Mouse (Mus musculus): ENCODE results near the gene Myo1b.

DNA sequence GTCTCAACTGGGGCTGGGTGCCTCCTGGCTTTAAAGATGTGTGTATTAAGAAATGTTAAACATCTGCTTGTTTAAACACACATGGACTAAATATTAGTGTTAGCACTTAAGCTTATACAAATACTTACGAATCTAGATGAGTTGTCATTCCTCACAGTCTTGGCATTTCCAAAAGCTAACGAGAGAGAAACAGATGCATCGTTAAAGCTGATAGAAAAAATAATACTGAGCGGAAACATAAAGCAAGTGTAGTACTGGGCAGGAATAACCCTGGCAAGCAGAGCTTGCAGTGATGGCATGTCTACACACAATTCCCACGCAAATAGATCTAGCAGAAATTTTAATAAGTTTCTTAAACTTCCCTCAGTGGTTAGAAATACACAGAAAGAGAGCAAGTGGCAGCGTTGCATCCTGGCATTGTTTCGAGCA is 95.8 kb downstream of the Myo1b start:
- TF ChIP-seq POLR2A (IDR thresholded peaks at IDR 0.05; ENCODE audit: insufficient read length, low read depth) (no peak), MAX (IDR thresholded peaks at IDR 0.05; ENCODE audit: low read depth) (no peak), TCF12 (IDR thresholded peaks at IDR 0.05; ENCODE audit: insufficient read depth, poor library complexity, severe bottlenecking) (no peak), REST (IDR thresholded peaks at IDR 0.05; ENCODE audit: insufficient read depth, insufficient read length) (no peak), E2F4 (IDR thresholded peaks at IDR 0.05; ENCODE audit: insufficient read depth) (no peak), POLR2AphosphoS2 (IDR thresholded peaks at IDR 0.05; ENCODE audit: insufficient read length, low read depth) (no peak), SRF (IDR thresholded peaks at IDR 0.05; ENCODE audit: control insufficient read depth, insufficient read length, low read depth) (no peak), TCF3 (IDR thresholded peaks at IDR 0.05; ENCODE audit: insufficient read length, low read depth) (no peak), CEBPB (IDR thresholded peaks at IDR 0.05; ENCODE audit: insufficient read depth, poor library complexity, severe bottlenecking) (no peak), USF1 (IDR thresholded peaks at IDR 0.05; ENCODE audit: low read depth) (no peak)

All from myocyte (in vitro differentiated cells).